Mouse (Mus musculus): ENCODE data around the gene Smarcb1. TPM values are rescaled to one million over a fixed set of nuclear protein-coding genes. Genes with fewer than 3 reads are reported as not detected.

The Smarcb1 gene
- polyA plus RNA-seq (2014; fragmentation: Illumina TruSeq; extraction: RNeasy Lipid Tissue Mini Kit (QIAGEN cat#74804); ENCODE audit: low read depth, low replicate concordance): 10.3 TPM

GRCm38 (mm10) chr10:75921026-75921725 is at the start of gene Smarcb1:
Gene Smarcb1, minus strand, starts transcription at chr10:75921617.

DNA sequence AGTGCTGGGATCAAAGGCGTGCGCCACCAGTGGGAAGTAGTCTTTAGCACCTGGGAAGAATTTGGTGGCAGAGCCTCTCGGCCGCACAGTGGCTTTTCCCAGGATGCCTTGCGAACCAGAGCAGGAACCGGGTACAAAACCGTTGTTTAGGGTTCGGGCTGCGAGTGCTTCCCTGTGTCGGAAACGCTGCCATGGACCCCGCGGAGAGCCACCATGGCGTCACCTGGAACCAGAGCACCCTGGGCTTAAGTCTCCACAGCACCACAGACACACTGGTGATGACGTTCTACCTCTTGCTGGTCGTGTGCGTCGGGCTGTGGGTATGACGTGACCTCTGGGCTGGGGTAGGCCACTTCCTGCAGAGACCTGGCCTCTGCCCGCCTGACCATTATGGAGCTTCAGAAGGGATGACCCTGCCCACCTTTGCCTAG is 33.0 kb upstream of the Smarcb1 start, which contains the start of gene Gm5134:
Gene Gm5134, plus strand, starts transcription at position 134 of the 431 bp plus-strand sequence.

DNA sequence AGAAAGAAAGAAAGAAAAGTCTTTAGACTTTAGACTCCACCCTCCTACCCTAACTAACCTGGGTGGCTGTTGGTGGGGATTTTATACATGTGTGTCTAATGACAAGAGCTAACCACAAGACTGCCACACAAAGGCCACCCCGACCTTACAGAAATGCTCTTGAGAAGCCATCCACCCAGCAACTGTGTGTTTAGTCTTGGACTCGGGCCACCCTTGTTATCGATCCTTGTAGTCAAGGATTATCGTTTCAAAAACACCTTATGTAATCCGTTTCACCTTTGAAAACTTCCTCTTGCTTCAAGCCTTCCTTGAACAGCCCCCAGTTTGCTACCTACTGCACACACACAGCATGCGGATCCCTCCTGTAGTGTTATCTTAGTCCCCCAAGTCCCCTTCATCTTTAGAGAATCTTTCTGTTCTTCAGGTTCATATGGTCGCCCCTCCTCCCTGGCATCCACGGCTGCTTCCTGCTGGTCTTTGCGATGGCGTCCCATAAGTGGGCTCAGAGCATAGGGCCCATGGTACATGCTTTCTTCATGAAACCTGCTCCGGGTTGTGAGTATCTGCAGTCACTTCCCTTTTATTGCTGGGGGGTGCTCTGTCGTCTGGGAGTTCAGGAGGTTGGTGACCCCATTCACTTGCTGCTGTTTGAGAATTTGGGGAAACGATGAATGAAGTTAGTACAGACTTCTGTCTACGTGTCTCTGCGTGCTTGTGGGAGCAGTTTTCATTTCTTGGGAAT is 21.5 kb upstream of the Smarcb1 start, which contains the start of gene Vpreb3:
Gene Vpreb3, plus strand, starts transcription at position 322 of the 742 bp plus-strand sequence.

DNA sequence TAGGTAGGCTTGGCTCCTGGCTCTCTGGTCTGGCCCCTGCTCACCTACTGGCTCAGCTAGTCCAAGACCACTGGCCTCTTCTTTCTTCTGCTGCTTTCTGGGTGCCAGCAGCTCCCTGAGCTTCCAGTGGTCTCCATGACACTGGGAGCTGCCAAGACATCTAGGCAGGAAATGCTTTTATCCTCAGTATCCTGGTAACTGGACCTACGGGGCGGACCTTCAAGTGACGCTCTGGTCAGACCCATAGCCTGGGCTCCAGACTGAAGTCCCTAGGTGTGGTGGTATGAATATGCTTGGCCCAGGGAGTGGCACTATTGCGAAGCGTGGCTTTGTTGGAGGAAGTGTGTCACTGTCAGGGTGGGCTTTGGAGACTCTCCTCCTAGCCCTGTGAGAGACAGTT is 19.1 kb upstream of the Smarcb1 start, which contains the start of gene Gm867:
Gene Gm867, minus strand, starts transcription at position 153 of the 400 bp plus-strand sequence.

GRCm38 (mm10) chr10:75935680-75936541 is 14.5 kb upstream of the Smarcb1 start, which contains the start of gene Mmp11:
Gene Mmp11, minus strand, starts transcription at chr10:75936496.

DNA sequence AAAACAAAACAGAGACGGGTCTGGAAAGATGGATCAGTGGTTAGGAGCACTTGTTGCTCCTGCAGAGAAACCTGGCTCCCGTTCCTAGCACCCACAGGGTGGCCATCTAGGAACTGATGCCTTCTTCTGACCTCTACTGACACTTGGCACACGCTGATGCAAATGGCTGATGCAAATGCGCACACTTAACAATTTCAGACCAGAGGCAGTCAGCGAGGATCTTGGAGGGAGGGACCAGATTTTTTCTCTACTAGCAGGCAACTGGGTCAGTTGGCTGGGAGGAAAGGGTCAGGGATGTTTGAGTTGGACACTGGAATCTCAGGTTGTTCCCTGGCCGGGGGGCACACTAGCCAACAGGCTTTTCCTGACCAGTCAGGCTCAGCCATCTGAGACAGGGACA is 11.5 kb upstream of the Smarcb1 start, which contains the start of gene Chchd10:
Gene Chchd10, plus strand, starts transcription at position 240 of the 400 bp plus-strand sequence.

DNA sequence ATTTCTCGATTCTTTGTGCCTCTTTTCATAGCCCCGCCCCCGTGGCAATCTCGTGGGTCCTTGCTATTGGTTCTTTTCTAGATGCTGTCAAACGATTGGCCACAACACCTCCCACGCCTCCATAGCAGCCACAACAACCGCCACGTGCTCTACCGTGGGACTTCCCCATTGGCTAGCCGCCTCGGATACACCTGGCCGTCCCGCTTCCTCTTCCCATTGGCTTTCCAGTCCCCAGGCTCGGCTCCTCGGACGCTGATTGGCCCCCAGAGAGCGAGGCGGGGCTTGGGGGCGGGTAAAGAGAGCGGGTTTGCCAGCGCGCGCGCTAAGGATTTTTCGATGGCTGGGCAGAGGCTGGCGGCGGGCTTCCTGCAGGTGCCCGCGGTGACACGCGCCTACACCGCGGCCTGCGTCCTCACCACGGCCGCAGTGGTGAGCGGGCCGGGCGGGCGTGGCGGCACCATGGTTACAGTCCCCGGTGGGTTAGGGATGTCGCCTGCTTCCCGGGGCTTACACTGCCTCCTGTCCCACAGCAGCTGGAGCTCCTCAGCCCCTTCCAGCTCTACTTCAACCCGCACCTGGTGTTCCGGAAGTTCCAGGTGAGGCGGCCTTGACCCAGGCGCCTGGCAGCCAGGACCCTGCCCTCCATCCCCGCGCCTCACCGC is 28.2 kb downstream of the Smarcb1 start, which contains the start of gene Derl3:
Gene Derl3, plus strand, starts transcription at position 325 of the 662 bp plus-strand sequence.

GRCm38 (mm10) chr10:75859786-75860470 is 61.5 kb downstream of the Smarcb1 start, which contains the start of gene Mif:
Gene Mif, minus strand, starts transcription at chr10:75860240.

Other genes with a start within 250 kb of the Smarcb1 start
- gene Cabin1, start 157.3 kb downstream of the Smarcb1 start, polyA plus RNA-seq (2014; fragmentation: Illumina TruSeq; extraction: RNeasy Lipid Tissue Mini Kit (QIAGEN cat#74804); ENCODE audit: low read depth, low replicate concordance): 5.2 TPM
- 13.3 TPM for gene Ddt, start 148.2 kb downstream of the Smarcb1 start, polyA plus RNA-seq (2014; fragmentation: Illumina TruSeq; extraction: RNeasy Lipid Tissue Mini Kit (QIAGEN cat#74804); ENCODE audit: low read depth, low replicate concordance)
- gene Gm20441, start 140.7 kb downstream of the Smarcb1 start, polyA plus RNA-seq (2014; fragmentation: Illumina TruSeq; extraction: RNeasy Lipid Tissue Mini Kit (QIAGEN cat#74804); ENCODE audit: low read depth, low replicate concordance): not detected
- 38.1 TPM for gene Gstt3, start 140.2 kb downstream of the Smarcb1 start, polyA plus RNA-seq (2014; fragmentation: Illumina TruSeq; extraction: RNeasy Lipid Tissue Mini Kit (QIAGEN cat#74804); ENCODE audit: low read depth, low replicate concordance)
- 18.6 TPM for gene Gstt1, start 123.0 kb downstream of the Smarcb1 start, polyA plus RNA-seq (2014; fragmentation: Illumina TruSeq; extraction: RNeasy Lipid Tissue Mini Kit (QIAGEN cat#74804); ENCODE audit: low read depth, low replicate concordance)
- gene Gstt4, start 99.1 kb downstream of the Smarcb1 start, polyA plus RNA-seq (2014; fragmentation: Illumina TruSeq; extraction: RNeasy Lipid Tissue Mini Kit (QIAGEN cat#74804); ENCODE audit: low read depth, low replicate concordance): not detected
- gene Gstt2, start 84.2 kb downstream of the Smarcb1 start, polyA plus RNA-seq (2014; fragmentation: Illumina TruSeq; extraction: RNeasy Lipid Tissue Mini Kit (QIAGEN cat#74804); ENCODE audit: low read depth, low replicate concordance): 16.4 TPM
- 1.9 TPM for gene Mif, start 61.4 kb downstream of the Smarcb1 start, polyA plus RNA-seq (2014; fragmentation: Illumina TruSeq; extraction: RNeasy Lipid Tissue Mini Kit (QIAGEN cat#74804); ENCODE audit: low read depth, low replicate concordance)
- not detected for gene Derl3, start 28.2 kb downstream of the Smarcb1 start, polyA plus RNA-seq (2014; fragmentation: Illumina TruSeq; extraction: RNeasy Lipid Tissue Mini Kit (QIAGEN cat#74804); ENCODE audit: low read depth, low replicate concordance)
- 55.2 TPM for gene Chchd10, start 11.5 kb upstream of the Smarcb1 start, polyA plus RNA-seq (2014; fragmentation: Illumina TruSeq; extraction: RNeasy Lipid Tissue Mini Kit (QIAGEN cat#74804); ENCODE audit: low read depth, low replicate concordance)
- gene Mmp11, start 14.9 kb upstream of the Smarcb1 start, polyA plus RNA-seq (2014; fragmentation: Illumina TruSeq; extraction: RNeasy Lipid Tissue Mini Kit (QIAGEN cat#74804); ENCODE audit: low read depth, low replicate concordance): 1.3 TPM
- gene Gm867, start 19.1 kb upstream of the Smarcb1 start, polyA plus RNA-seq (2014; fragmentation: Illumina TruSeq; extraction: RNeasy Lipid Tissue Mini Kit (QIAGEN cat#74804); ENCODE audit: low read depth, low replicate concordance): 0.36 TPM
- not detected for gene Vpreb3, start 21.4 kb upstream of the Smarcb1 start, polyA plus RNA-seq (2014; fragmentation: Illumina TruSeq; extraction: RNeasy Lipid Tissue Mini Kit (QIAGEN cat#74804); ENCODE audit: low read depth, low replicate concordance)
- gene Gm5134, start 32.9 kb upstream of the Smarcb1 start, polyA plus RNA-seq (2014; fragmentation: Illumina TruSeq; extraction: RNeasy Lipid Tissue Mini Kit (QIAGEN cat#74804); ENCODE audit: low read depth, low replicate concordance): not detected
- gene Zfp280b, start 111.0 kb upstream of the Smarcb1 start, polyA plus RNA-seq (2014; fragmentation: Illumina TruSeq; extraction: RNeasy Lipid Tissue Mini Kit (QIAGEN cat#74804); ENCODE audit: low read depth, low replicate concordance): 5.3 TPM
- gene Slc5a4b, start 189.3 kb upstream of the Smarcb1 start, polyA plus RNA-seq (2014; fragmentation: Illumina TruSeq; extraction: RNeasy Lipid Tissue Mini Kit (QIAGEN cat#74804); ENCODE audit: low read depth, low replicate concordance): not detected
- gene Slc5a4a, start 225.8 kb upstream of the Smarcb1 start, polyA plus RNA-seq (2014; fragmentation: Illumina TruSeq; extraction: RNeasy Lipid Tissue Mini Kit (QIAGEN cat#74804); ENCODE audit: low read depth, low replicate concordance): not detected